Mouse (Mus musculus) forebrain, embryonic 16.5 days (tissue): ENCODE measurements at regions not wholly inside any gene's neighbourhood (a gene's known extent, or its start where the extent isn't known, plus 50 kb on each side); places are given as distances from the start of the nearest gene placed in this dataset.
"Not testable (repeated sequence)": the region's sequence is repeated elsewhere in the genome, so short reads cannot be mapped to it uniquely, and the experiment has no call there.

ENCODE experiments used
- ATAC-seq: fragments of 200-750 bp; cut with Nextera tagmentation; 2 replicates; pipeline ENCODE4 v1.8.0; 2017; ENCODE audit warnings: mild to moderate bottlenecking, moderate library complexity
- H3K27ac ChIP-seq: fragments of 300-500 bp; sonication (generic); 2 replicates; pipeline ENCODE4 v1.5.1; 2014; ENCODE audit warnings: low read length, control low read depth
- H3K27me3 ChIP-seq: fragments of 300-500 bp; sonication (generic); replicated peaks from 2 replicates; pipeline ENCODE4 v1.6.1; 2014; ENCODE audit warnings: low read length; ENCODE audit not compliant: control insufficient read depth, insufficient read depth
- H3K36me3 ChIP-seq: fragments of 300-500 bp; sonication (generic); 2 replicates; pipeline ENCODE4 v1.6.1; 2014; ENCODE audit not compliant: control insufficient read depth, insufficient read depth
- H3K4me1 ChIP-seq: fragments of 300-500 bp; sonication (generic); replicated peaks from 2 replicates; pipeline ENCODE4 v1.6.1; 2014; ENCODE audit warnings: low read length; ENCODE audit not compliant: control insufficient read depth, insufficient read depth
- H3K4me2 ChIP-seq: fragments of 300-500 bp; sonication (generic); 2 replicates; pipeline ENCODE4 v1.6.1; 2014; ENCODE audit warnings: mild to moderate bottlenecking, low read length, control low read depth
- H3K4me3 ChIP-seq: fragments of 300-500 bp; sonication (generic); replicated peaks from 2 replicates; pipeline ENCODE4 v1.5.1; 2014; ENCODE audit warnings: mild to moderate bottlenecking, low read length, control low read depth
- H3K9ac ChIP-seq: fragments of 300-500 bp; sonication (generic); replicated peaks from 2 replicates; pipeline ENCODE4 v1.6.1; 2014; ENCODE audit warnings: low read depth, low read length, control low read depth
- H3K9me3 ChIP-seq: fragments of 300-500 bp; sonication (generic); 2 replicates; pipeline ENCODE4 v1.6.1; 2016; ENCODE audit warnings: low read length; ENCODE audit not compliant: control insufficient read depth
- whole genome bisulfite sequencing: fragments of 180-500 bp; shearing (Covaris S2); extraction: QIAGEN DNeasy Blood & Tissue Kit; methylation state at CpG from one replicate; pipeline ENCODE4 v1.1.7; 2014; 5-methylcytosine and 5-hydroxymethylcytosine counted together

DNA sequence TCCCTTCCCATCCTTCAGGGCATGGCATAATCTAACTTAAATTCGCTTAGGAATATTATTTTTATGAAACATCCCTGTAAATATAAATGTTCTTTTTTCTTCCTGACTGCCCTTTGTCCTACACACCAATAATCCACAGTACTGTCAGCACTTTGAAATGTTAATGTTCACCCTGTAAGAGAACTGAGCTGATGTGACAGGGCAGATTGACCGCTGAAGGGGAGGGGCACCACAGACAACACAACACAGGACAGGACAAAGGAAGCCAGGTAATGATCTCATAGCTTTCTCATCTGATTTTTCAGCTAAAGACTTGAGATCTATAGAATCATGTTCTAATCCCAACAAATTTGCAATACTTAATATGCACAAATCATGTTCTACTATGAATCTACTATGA is 212.2 kb upstream of the Snrpn start:
- not testable (repeated sequence) for H3K4me2 ChIP-seq, H3K36me3 ChIP-seq, H3K4me1 ChIP-seq, H3K4me3 ChIP-seq, H3K27me3 ChIP-seq, H3K27ac ChIP-seq, H3K9ac ChIP-seq, ATAC-seq, H3K9me3 ChIP-seq
- 72% methylated on average over 2 of the region's 2 CpGs for WGBS
